Mouse (Mus musculus) G1E (cell line): Measurements from ENCODE around the gene Aktip. TPM values are rescaled to one million over a fixed set of nuclear protein-coding genes. Genes with fewer than 3 reads are reported as not detected.

Experiments used
- ATAC-seq: 2 replicates; pipeline ENCODE4 v1.8.0; 2016; ENCODE audit warnings: mild to moderate bottlenecking; ENCODE audit not compliant: insufficient number of reproducible peaks, poor library complexity, low FRiP score, severe bottlenecking; ENCODE audit errors: extremely low read depth
- DNase-seq: peaks from one replicate; pipeline ENCODE4 v3.0.0; 2012; ENCODE audit warnings: low spot score
- H3K27me3 ChIP-seq: 2 replicates; pipeline ENCODE4 v1.6.1; 2012; ENCODE audit warnings: mild to moderate bottlenecking, low read length, inconsistent platforms; ENCODE audit not compliant: insufficient read depth
- H3K36me3 ChIP-seq: replicated peaks from 2 replicates; pipeline ENCODE3; 2012; ENCODE audit warnings: mild to moderate bottlenecking, inconsistent platforms
- H3K4me1 ChIP-seq: 2 replicates; pipeline ENCODE4 v1.6.1; 2012; ENCODE audit warnings: low read depth, low read length, inconsistent platforms, mixed read lengths; ENCODE audit not compliant: insufficient read depth
- H3K4me3 ChIP-seq: 2 replicates; pipeline ENCODE4 v1.5.1; 2012; ENCODE audit warnings: low read depth, mild to moderate bottlenecking, inconsistent platforms, low read length, moderate library complexity, mixed read lengths
- H3K9me3 ChIP-seq: replicated peaks from 2 replicates; pipeline ENCODE4 v1.6.1; 2012; ENCODE audit warnings: inconsistent platforms
- CTCF ChIP-seq: IDR thresholded peaks from 2 replicates; pipeline ENCODE4 v1.5.1; 2012; ENCODE audit warnings: low read depth, low read length, inconsistent platforms, mixed read lengths
- GATA1 ChIP-seq: IDR thresholded peaks from 2 replicates; pipeline ENCODE4 v1.6.1; 2012; ENCODE audit warnings: borderline replicate concordance, low read length, inconsistent platforms, mixed read lengths
- GATA2 ChIP-seq: IDR thresholded peaks from 2 replicates; pipeline ENCODE4 v1.6.1; 2012; ENCODE audit warnings: low read depth, low read length, inconsistent platforms, borderline replicate concordance
- POLR2AphosphoS5 ChIP-seq: IDR thresholded peaks from 2 replicates; pipeline ENCODE4 v1.6.1; 2012; ENCODE audit warnings: low read depth, low read length, inconsistent platforms; ENCODE audit not compliant: insufficient replicate concordance
- TAL1 ChIP-seq: conservative IDR thresholded peaks from 2 replicates; pipeline ENCODE4 v1.6.1; 2012; ENCODE audit warnings: low read depth, low read length, inconsistent platforms, mixed read lengths
- polyA plus RNA-seq: library from polyadenylated mRNA; stranded (reverse); fragments of >175 nt; gene quantifications from 2 replicates; pipeline ENCODE4 v1.2.3, GENCODE M21; 2012
- total RNA-seq, 2 experiments: library from RNA; stranded (forward) in 1 of 2; stranded (reverse) in 1 of 2; fragments of 200-1000 nt in 1 of 2; fragments of >200 nt in 1 of 2; fragmentation: Nextera tagmentation in 1 of 2; gene quantifications; 2 replicates each; pipeline ENCODE4 v1.2.3; 2014 to 2017

The Aktip gene
- total and polyA plus RNA-seq, 3 experiments = 2.4 to 18.3 (median 12.3) TPM

GRCm38 (mm10) chr8:91132731-91133130, 67.0 kb downstream of the Aktip start:
- no peak overlapping the region for H3K4me3 ChIP-seq
- ATAC-seq = no peak

GRCm38 (mm10) chr8:91126786-91127185, 73.0 kb downstream of the Aktip start:
- no peaks in the 10 kb centered on the region for H3K4me1 ChIP-seq
- no peak overlapping the region for H3K4me3 ChIP-seq
- ATAC-seq (no peak), DNase-seq (no peak)
- H3K27me3 ChIP-seq = no peaks in the 10 kb centered on the region
- peaks cover 86% of the 10 kb centered on the region for H3K36me3 ChIP-seq
- H3K9me3 ChIP-seq = no peaks in the 10 kb centered on the region
- no peak for TF ChIP-seq POLR2AphosphoS5
- no peak for TF ChIP-seq TAL1
- no peak for TF ChIP-seq GATA2
- no peak for TF ChIP-seq CTCF
- TF ChIP-seq GATA1 = no peak

More at GRCm38 (mm10) chr8:91132731-91133130, 67.0 kb downstream of the Aktip start:
- peaks cover 6% of the 10 kb centered on the region; the same call in 1 of the 2 replicates for H3K27me3 ChIP-seq
- H3K36me3 ChIP-seq = peaks cover 31% of the 10 kb centered on the region
- H3K9me3 ChIP-seq = no peaks in the 10 kb centered on the region
- DNase-seq = no peak
- H3K4me1 ChIP-seq = peaks cover 20% of the 10 kb centered on the region
- no peak for TF ChIP-seq TAL1
- TF ChIP-seq GATA2 = no peak
- no peak for TF ChIP-seq GATA1

GRCm38 (mm10) chr8:91124315-91124714, 75.5 kb downstream of the Aktip start:
- Histone ChIP-seq H3K4me3 (no peak overlapping the region), H3K27me3 (no peaks in the 10 kb centered on the region), H3K4me1 (no peaks in the 10 kb centered on the region), H3K9me3 (no peaks in the 10 kb centered on the region), H3K36me3 (peaks cover 93% of the 10 kb centered on the region)
- ATAC-seq = no peak
- no peak for TF ChIP-seq CTCF
- no peak for TF ChIP-seq GATA1
- TF ChIP-seq TAL1 = no peak
- no peak for TF ChIP-seq GATA2
- TF ChIP-seq POLR2AphosphoS5 = no peak
- no peak for DNase-seq

- peaks cover 93% of the 10 kb centered on the region for H3K36me3 ChIP-seq
- TF ChIP-seq CTCF = peak; percentile 72
- TF ChIP-seq GATA2 = no peak
- H3K4me3 ChIP-seq = no peak overlapping the region
- H3K4me1 ChIP-seq = no peaks in the 10 kb centered on the region
- H3K27me3 ChIP-seq = no peaks in the 10 kb centered on the region
- H3K9me3 ChIP-seq = no peaks in the 10 kb centered on the region
- peak; percentile 40; the same call in 1 of the 2 replicates for ATAC-seq
- DNase-seq = peak; percentile 14
Measured at GRCm38 (mm10) chr8:91118131-91118530, 81.6 kb downstream of the Aktip start.

- TF ChIP-seq TAL1 (no peak), POLR2AphosphoS5 (no peak)
- Histone ChIP-seq H3K9me3 (no peaks in the 10 kb centered on the region), H3K4me3 (no peak overlapping the region), H3K36me3 (peaks cover 89% of the 10 kb centered on the region), H3K27me3 (no peaks in the 10 kb centered on the region), H3K4me1 (no peaks in the 10 kb centered on the region)
- ATAC-seq (no peak), DNase-seq (no peak)
Measured at GRCm38 (mm10) chr8:91117537-91117936, 82.2 kb downstream of the Aktip start.

GRCm38 (mm10) chr8:91114910-91115309, 84.9 kb downstream of the Aktip start:
- no peaks in the 10 kb centered on the region for H3K9me3 ChIP-seq
- no peak for TF ChIP-seq POLR2AphosphoS5
- DNase-seq (no peak), ATAC-seq (no peak)
- no peaks in the 10 kb centered on the region for H3K4me1 ChIP-seq
- H3K36me3 ChIP-seq = peaks cover 81% of the 10 kb centered on the region
- no peaks in the 10 kb centered on the region for H3K27me3 ChIP-seq
- no peak overlapping the region for H3K4me3 ChIP-seq

GRCm38 (mm10) chr8:91114428-91114827, 85.3 kb downstream of the Aktip start:
- no peak for DNase-seq
- peaks cover 76% of the 10 kb centered on the region for H3K36me3 ChIP-seq

More at GRCm38 (mm10) chr8:91114428-91114827, 85.3 kb downstream of the Aktip start:
- no peak for ATAC-seq
- Histone ChIP-seq H3K9me3 (no peaks in the 10 kb centered on the region), H3K27me3 (no peaks in the 10 kb centered on the region), H3K4me1 (no peaks in the 10 kb centered on the region), H3K4me3 (no peak overlapping the region)
- TF ChIP-seq GATA2 (no peak), POLR2AphosphoS5 (no peak), TAL1 (no peak), CTCF (no peak), GATA1 (no peak)
